Mouse (Mus musculus) limb, embryonic 12.5 days (tissue): ENCODE results near the gene Tlr7. TPM values are rescaled to one million over a fixed set of nuclear protein-coding genes. Genes with fewer than 3 reads are reported as not detected.
"Not testable (repeated sequence)": the region's sequence is repeated elsewhere in the genome, so short reads cannot be mapped to it uniquely, and the experiment has no call there.

Source experiments
- ATAC-seq: fragments of 200-750 bp; cut with Nextera tagmentation; 2 replicates; pipeline ENCODE4 v1.8.0; 2017; ENCODE audit warnings: low read depth, moderate TSS enrichment; ENCODE audit not compliant: insufficient number of reproducible peaks, insufficient read depth, low FRiP score, low TSS enrichment
- H3K27ac ChIP-seq: fragments of 300-500 bp; sonication (generic); 2 replicates; pipeline ENCODE4 v1.5.1; 2016; ENCODE audit warnings: mild to moderate bottlenecking, moderate library complexity
- H3K27me3 ChIP-seq: fragments of 300-500 bp; sonication (generic); 2 replicates; pipeline ENCODE4 v1.6.1; 2016; ENCODE audit warnings: mild to moderate bottlenecking, moderate library complexity
- H3K36me3 ChIP-seq: fragments of 300-500 bp; sonication (generic); 2 replicates; pipeline ENCODE4 v1.6.1; 2016; ENCODE audit warnings: mild to moderate bottlenecking, moderate library complexity
- H3K4me1 ChIP-seq: fragments of 300-500 bp; sonication (generic); replicated peaks from 2 replicates; pipeline ENCODE4 v1.6.1; 2016
- H3K4me2 ChIP-seq: fragments of 300-500 bp; sonication (generic); 2 replicates; pipeline ENCODE4 v1.6.1; 2016; ENCODE audit warnings: mild to moderate bottlenecking, moderate library complexity
- H3K4me3 ChIP-seq: fragments of 300-500 bp; sonication (generic); replicated peaks from 2 replicates; pipeline ENCODE4 v1.5.1; 2016; ENCODE audit warnings: mild to moderate bottlenecking
- H3K9ac ChIP-seq: fragments of 300-500 bp; sonication (generic); replicated peaks from 2 replicates; pipeline ENCODE4 v1.6.1; 2016; ENCODE audit warnings: mild to moderate bottlenecking, moderate library complexity
- H3K9me3 ChIP-seq: fragments of 300-500 bp; sonication (generic); 2 replicates; pipeline ENCODE4 v1.6.1; 2016; ENCODE audit warnings: mild to moderate bottlenecking, moderate library complexity
- WGBS: fragments of 180-500 bp; shearing (Covaris S2); methylation state at CpG from one replicate; pipeline ENCODE4 v1.1.7; 2016; 5-methylcytosine and 5-hydroxymethylcytosine counted together
- polyA plus RNA-seq: library from polyadenylated mRNA; unstranded; fragments of >200 nt; fragmentation: Nextera tagmentation; extraction: Ambion mirVana; gene quantifications from 2 replicates; pipeline ENCODE4 v1.2.1, GENCODE M21; 2016

Tlr7 gene
- polyA plus RNA-seq, 1 experiment from 2014 or later: 0.54 TPM

DNA sequence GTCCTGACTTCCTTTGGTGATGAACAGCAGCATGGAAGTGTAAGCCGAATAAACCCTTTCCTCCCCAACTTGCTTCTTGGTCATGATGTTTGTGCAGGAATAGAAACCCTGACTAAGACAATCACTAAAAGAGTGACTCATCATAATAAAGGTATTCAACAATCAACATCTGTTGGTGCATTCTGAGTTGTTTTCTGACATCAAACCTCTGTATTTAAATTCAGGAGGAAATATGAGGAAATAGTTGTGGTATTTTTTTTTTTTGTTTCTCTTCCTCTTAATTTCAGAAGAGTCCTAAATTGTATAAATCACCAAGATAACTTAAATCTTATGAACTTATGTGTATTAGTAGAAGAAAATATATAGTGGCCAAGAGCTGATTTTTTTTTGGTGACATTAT is 28.3 kb downstream of the Tlr7 start:
- not testable (repeated sequence) for ATAC-seq, H3K27ac ChIP-seq
- WGBS: 100% methylated on average over 1 of the region's 1 CpGs

DNA sequence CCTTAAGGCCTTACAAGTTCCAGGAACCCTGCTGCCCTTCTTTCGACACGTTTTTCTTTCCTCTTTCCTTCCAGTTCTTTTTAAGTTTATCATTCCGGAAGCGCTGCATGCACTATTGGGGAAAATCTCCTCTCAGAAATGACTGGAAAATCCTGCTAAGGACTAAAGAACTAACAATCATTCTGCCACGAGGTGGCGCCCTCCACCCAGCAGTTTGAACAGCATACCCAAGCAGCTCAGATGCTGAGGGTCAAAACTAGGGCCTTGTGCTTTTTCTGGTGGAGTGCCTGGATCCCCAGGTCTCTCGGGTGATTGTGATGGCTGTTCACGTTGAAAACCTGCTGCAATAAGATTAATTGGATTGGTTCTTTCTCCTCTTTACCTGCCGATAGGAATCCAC is 53.4 kb downstream of the Tlr7 start:
- Histone ChIP-seq H3K4me1 (no peaks in the 10 kb centered on the region), H3K4me3 (0 out of 2 replicates have a peak overlapping the region, but pooled peaks have one; percentile 14), H3K27me3 (peaks cover 22% of the 10 kb centered on the region), H3K36me3 (no peaks in the 10 kb centered on the region), H3K27ac (no peak overlapping the region), H3K9ac (no peak overlapping the region), H3K4me2 (peak overlapping the region; percentile 34), H3K9me3 (no peaks in the 10 kb centered on the region)
- ATAC-seq: no peak
- 27% methylated on average over 9 of the region's 9 CpGs for whole genome bisulfite sequencing

More for the DNA sequence above, 28.3 kb downstream of the Tlr7 start:
- H3K9ac ChIP-seq, H3K36me3 ChIP-seq, H3K9me3 ChIP-seq, H3K4me3 ChIP-seq, H3K27me3 ChIP-seq, H3K4me2 ChIP-seq, H3K4me1 ChIP-seq: not testable (repeated sequence)

DNA sequence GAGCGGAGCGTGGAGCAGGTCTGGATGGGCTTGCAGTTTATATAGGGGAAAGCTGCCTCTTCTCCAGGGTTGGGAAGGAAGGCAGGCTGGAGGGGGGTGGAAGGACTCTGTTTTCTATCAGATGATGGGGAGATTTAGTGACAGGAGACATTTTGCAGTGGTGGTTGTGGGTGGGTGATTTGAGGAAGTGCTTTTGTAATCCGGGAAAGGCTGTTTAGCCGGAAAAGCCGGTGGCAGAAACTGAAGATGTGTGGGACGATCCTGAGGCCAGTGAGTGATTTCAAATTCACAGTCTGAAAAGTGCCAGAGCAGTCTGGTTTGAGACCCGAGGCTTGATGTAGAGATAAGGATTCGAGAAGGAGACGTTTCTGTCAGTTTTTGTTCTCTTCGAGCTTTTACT is 53.8 kb downstream of the Tlr7 start:
- peaks cover 22% of the 10 kb centered on the region for H3K27me3 ChIP-seq
- no peak overlapping the region for H3K9ac ChIP-seq
- H3K27ac ChIP-seq: no peak overlapping the region
- no peaks in the 10 kb centered on the region for H3K4me1 ChIP-seq
- 0 out of 2 replicates have a peak overlapping the region, but pooled peaks have one; percentile 14 for H3K4me3 ChIP-seq
- H3K9me3 ChIP-seq: no peaks in the 10 kb centered on the region
- H3K36me3 ChIP-seq: no peaks in the 10 kb centered on the region
- no peak for ATAC-seq
- H3K4me2 ChIP-seq: peak overlapping the region; percentile 34
- WGBS: 44% methylated on average over 10 of the region's 10 CpGs

DNA sequence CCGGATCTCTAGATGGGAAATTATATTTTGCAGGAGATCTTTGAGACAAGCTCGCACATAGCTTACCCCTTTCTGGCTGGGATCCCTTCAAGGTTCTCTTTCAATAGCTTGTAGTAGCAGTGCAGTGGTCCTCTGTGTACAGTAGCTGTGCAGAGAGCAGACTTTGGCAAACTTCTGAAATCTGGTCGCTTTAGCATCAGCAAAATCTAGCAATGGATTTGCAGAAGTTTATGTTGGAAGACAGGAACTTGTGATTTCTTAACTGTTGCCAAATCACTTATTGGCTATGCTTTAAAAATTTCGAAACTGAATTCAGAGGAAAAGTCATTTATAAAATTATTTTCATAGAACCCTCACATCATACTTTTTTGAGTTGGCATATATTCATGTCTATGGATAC is 66.3 kb downstream of the Tlr7 start, which contains the start of gene Tlr8:
Gene Tlr8, minus strand, starts transcription at position 244 of the 400 bp plus-strand sequence.
- no peak within 1 kb of the TSS for H3K9ac ChIP-seq
- H3K4me3 ChIP-seq: no peak within 1 kb of the TSS
- WGBS: 83% methylated on average over 4 of the region's 4 CpGs
- H3K4me2 ChIP-seq: no peak within 1 kb of the TSS
- H3K9me3 ChIP-seq: no peaks in the 10 kb centered on the region
- no peaks in the 10 kb centered on the region for H3K36me3 ChIP-seq
- ATAC-seq: no peak
- H3K4me1 ChIP-seq: no peaks in the 10 kb centered on the region
- H3K27me3 ChIP-seq: peaks cover 26% of the 10 kb centered on the region
- H3K27ac ChIP-seq: no peak within 1 kb of the TSS

DNA sequence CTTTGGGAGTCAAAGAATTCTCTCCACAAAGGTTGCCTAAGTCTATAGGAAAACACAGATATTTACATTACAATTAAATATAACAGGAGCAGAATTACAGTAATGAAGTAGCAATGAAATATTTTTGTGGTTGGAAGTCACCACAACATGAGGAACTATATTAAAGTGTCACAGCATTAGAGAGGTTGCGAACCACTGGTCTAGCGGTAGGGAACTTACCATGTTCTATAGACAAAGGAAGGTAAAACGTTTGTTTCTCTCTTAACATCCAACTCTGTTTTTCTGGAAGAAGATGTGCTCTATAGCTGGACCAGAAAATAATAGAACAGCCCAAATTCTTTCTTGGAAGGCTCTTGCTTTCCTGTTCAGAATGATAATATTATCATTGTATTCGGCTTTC is 66.8 kb downstream of the Tlr7 start:
- H3K4me1 ChIP-seq: no peaks in the 10 kb centered on the region
- H3K9ac ChIP-seq: no peak overlapping the region
- H3K4me3 ChIP-seq: no peak overlapping the region
- no peaks in the 10 kb centered on the region for H3K36me3 ChIP-seq
- H3K27me3 ChIP-seq: peaks cover 24% of the 10 kb centered on the region
- H3K4me2 ChIP-seq: no peak overlapping the region
- no peaks in the 10 kb centered on the region for H3K9me3 ChIP-seq
- no peak for ATAC-seq
- WGBS: 84% methylated on average over 4 of the region's 4 CpGs
- H3K27ac ChIP-seq: no peak overlapping the region

Other genes starting within 250 kb of the Tlr7 start
- gene Tmsb4x, start 121.2 kb downstream of the Tlr7 start, polyA plus RNA-seq: 1,832 and 1,847 TPM in 2 replicates
- 0.14 and 0.32 TPM in 2 replicates for gene Tlr8, start 66.2 kb downstream of the Tlr7 start, polyA plus RNA-seq
- 11.7 and 12.7 TPM in 2 replicates for gene Prps2, start 52.2 kb upstream of the Tlr7 start, polyA plus RNA-seq